Mouse (Mus musculus) frontal cortex, adult (tissue): ENCODE data around the gene Astn2.
"Not testable (repeated sequence)": the region's sequence is repeated elsewhere in the genome, so short reads cannot be mapped to it uniquely, and the experiment has no call there.

Source experiments
- ATAC-seq: cut with Nextera tagmentation; 2 replicates; pipeline ENCODE4 v1.9.2; 2017; ENCODE audit warnings: mild to moderate bottlenecking, moderate library complexity, mixed read lengths; ENCODE audit not compliant: low TSS enrichment

The Astn2 gene

DNA sequence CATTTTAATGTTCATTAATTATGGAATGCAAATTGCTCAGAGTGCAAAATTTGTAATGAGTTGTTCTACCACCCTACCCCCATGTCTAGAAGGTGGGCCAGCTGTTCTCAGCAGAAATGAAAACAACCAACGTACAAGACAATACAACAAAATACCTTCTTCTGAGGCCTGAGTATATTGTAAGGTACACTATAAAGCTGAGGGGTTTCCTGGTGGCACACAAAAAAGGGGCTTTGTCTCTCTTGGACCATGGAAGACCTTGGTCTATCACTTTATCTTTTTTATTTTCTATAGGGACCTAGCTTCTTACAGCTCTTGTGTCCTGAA lies 645.6 kb downstream of the Astn2 start:
- no peak for ATAC-seq

- no peak for ATAC-seq
These were observed 646.1 kb downstream of the Astn2 start for GRCm38 (mm10) chr4:65758174-65758874.

- peak; percentile 95 for ATAC-seq
These were observed 651.5 kb downstream of the Astn2 start for GRCm38 (mm10) chr4:65752941-65753340.

GRCm38 (mm10) chr4:65744788-65745187 lies 659.6 kb downstream of the Astn2 start:
- no peak for ATAC-seq

DNA sequence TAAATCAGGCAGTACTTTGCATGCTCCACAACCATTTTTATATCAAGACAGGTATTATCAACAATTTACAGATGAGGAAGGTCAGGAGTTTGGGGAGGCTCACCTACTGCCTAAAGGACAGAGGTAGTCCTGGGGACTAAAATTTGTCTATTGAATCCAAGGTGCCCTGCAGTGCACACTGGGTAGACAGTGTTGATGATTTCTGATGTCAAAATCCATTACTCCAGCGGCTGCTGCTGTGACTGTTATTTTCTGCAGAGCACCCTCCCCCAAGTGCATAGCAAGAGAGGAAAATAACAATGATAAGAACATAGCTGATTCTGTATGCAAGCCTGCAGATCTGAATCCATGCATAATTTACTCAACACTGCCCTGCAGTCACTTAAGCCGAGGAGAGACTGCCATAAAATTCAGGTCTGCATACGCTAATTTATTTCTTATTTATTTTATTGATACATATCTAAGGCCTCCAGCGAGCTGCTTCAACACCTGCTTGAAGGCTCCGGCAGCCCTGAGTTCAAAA lies 660.3 kb downstream of the Astn2 start:
- no peak for ATAC-seq

GRCm38 (mm10) chr4:65743160-65743691 lies 661.2 kb downstream of the Astn2 start:
- ATAC-seq = no peak

GRCm38 (mm10) chr4:65724414-65724813 lies 680.0 kb downstream of the Astn2 start:
- peak; percentile 53 for ATAC-seq

- ATAC-seq = no peak
These were observed 684.8 kb downstream of the Astn2 start for GRCm38 (mm10) chr4:65719610-65720009.

DNA sequence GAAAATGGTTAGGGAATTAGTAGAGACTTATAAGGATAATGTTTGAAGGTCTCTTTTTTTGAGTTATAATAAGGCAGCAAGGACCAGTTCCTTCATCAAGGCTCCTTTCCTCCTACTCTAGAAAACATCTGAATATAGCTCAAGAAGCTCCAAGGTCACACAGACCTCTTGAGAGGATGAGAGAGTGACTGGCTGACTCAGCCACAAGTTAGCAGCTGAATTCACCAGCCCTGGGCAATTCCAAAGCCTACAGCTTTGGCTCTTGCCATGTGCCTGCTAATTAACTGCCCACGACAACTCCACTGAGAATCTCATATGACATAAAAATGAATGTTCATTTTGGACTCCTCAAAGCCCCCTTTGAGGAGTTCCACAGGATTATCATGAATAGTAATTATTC lies 686.5 kb downstream of the Astn2 start:
- ATAC-seq = peak; percentile 63; the same call in 1 of the 2 replicates

DNA sequence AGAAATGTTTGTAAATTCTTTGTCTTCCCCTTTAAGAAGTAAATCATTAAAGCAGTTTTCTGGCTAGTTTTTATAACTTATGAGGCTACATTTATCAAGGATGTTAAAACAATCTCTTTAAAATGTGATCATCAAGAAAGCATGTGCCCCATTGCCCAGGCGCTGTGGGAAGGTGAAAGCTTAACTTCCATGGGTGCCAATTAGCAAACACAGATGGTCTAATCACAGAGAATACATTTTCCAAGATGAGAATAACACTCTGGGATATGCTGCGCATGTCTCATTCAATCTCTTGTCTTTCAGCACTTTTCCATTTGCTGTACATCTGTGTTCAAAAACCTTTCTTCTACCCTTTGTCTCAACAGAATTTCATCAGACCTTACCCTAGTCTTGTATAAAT lies 688.3 kb downstream of the Astn2 start:
- no peak for ATAC-seq

DNA sequence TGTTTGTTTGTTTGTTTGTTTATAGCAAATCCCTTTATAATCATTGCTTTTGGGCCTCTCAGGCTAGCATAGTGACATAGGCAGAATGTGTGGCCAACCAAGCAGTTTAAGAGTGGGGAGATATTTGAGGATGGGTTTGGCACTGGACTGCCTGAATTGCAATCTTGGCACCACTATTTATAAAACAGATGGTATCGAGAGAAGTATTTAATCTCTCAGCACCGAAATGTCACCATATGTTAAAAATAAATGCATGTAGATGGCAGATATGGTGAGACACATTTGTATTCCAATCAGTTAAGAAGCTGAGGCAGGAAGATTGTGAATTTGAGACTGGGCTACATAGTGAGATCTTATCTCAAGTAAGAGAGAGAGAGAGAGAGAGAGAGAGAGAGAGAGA lies 692.7 kb downstream of the Astn2 start:
- ATAC-seq = peak; percentile 73

DNA sequence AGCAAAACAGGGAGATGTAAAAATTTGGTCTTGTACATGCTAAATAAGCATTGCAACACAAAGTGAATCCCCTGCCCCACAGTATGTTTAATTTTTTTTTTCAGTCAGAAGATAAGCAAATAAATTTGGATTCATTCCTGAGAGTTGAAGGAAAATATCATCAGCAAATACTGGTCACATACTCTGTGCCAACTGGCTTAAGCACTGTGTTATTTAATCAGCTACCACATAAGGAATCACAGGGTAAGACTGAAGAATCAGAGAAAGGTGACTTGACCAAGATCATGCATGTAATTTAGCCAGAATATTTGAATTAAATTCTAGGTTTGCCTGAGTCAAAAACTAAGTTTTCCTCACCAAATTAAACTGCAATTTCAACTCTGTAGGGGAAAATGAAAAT lies 693.8 kb downstream of the Astn2 start:
- ATAC-seq = no peak

- ATAC-seq = no peak
These were observed 702.6 kb downstream of the Astn2 start for GRCm38 (mm10) chr4:65701848-65702247.

GRCm38 (mm10) chr4:65699743-65700361 lies 704.6 kb downstream of the Astn2 start:
- peak; percentile 86 for ATAC-seq

GRCm38 (mm10) chr4:65695241-65695640 lies 709.2 kb downstream of the Astn2 start:
- peak; percentile 84 for ATAC-seq

GRCm38 (mm10) chr4:65694011-65694410 lies 710.4 kb downstream of the Astn2 start:
- no peak for ATAC-seq

GRCm38 (mm10) chr4:65687006-65687723 lies 717.2 kb downstream of the Astn2 start:
- no peak for ATAC-seq

DNA sequence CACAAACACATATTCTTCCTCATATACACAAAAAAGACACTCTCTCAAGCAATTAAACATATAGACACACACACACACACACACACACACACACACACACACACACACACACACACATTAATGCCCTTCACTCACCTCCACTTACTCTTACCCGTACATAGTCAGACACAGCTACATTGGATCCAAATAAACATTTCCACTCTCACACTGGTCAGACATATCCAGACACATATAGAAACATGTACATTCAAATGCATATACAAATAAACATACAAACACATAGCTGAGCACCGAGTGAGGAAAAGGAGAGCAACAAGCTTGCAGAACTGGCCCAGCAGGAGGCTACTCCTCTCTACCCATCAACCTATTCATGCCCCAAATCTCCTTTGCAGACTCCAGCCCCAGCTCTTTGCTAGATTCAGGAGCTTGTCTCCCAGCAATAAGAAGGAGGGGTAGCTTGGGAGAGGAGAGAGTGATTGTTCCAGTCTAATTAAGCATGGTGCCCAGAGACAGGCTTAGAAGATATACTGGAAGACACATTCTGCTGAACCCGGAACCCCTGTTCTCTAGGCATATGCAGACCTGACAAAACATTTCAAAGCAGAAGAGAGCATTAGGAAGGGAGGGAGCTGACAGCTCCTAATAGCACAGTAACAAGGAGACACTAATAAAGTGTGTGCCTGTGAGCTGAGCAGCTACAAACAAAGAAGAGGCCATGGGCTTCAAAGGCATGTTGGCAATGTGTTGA lies 718.0 kb downstream of the Astn2 start:
- ATAC-seq = no peak

DNA sequence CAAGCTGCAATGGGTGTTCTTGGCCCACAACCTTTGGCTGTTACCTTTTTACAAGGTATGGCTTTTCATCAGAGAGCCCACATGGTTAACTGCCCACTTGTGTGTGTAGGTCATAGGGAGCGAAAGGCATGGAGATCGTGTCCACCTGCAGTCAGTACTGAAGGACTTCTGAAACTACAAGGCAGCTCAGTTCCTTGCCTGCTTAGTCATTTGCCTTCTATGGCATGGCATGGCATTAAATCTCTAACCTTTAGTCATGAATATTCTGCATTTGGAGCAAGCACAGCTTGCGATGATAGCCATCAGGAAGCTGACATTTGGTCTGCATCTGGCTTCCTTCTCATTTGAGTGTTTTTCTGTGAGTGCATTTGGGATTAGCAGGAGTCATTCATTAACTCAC lies 720.0 kb downstream of the Astn2 start:
- ATAC-seq = no peak

- not testable (repeated sequence) for ATAC-seq
These were observed 724.6 kb downstream of the Astn2 start for GRCm38 (mm10) chr4:65679786-65680185.

GRCm38 (mm10) chr4:65678929-65679328 lies 725.5 kb downstream of the Astn2 start:
- ATAC-seq = peak; percentile 79

GRCm38 (mm10) chr4:65678495-65678894 lies 725.9 kb downstream of the Astn2 start:
- peak; percentile 78 for ATAC-seq
